Mouse (Mus musculus): Measurements from ENCODE around the gene Gm3045. TPM values are rescaled to one million over a fixed set of nuclear protein-coding genes. Genes with fewer than 3 reads are reported as not detected.

Gm3045 gene
- not detected in 2 replicates for polyA plus RNA-seq (2015; fragmentation: Nextera tagmentation; extraction: Ambion mirVana)

DNA sequence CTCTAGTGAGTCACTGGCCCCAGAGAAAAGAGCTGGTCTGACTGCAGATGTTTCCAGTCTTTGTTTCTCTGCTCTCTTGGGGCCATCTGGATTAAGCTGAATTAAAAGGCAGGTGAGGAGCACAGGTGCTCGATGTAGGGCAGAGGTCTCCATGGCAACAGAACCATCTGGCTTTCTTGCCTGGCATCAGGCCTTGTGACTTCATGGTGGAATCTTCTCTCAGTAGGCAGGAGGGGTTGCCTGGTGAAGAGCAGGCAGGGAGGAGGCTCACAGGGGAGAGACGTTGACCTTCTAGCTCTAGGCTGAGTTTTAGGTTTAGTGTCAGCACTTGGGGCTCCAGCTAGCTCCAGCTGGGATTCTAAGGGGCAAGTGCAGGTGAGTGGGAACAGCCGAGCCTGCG is at the start of gene Gm3045:
Gm3045 (plus strand) TSS at position 230 of the 400 bp plus-strand sequence.
- 59% methylated on average over 4 of the region's 4 CpGs for WGBS (ENCODE audit: insufficient replicate concordance)
- DNase-seq = no peak

DNA sequence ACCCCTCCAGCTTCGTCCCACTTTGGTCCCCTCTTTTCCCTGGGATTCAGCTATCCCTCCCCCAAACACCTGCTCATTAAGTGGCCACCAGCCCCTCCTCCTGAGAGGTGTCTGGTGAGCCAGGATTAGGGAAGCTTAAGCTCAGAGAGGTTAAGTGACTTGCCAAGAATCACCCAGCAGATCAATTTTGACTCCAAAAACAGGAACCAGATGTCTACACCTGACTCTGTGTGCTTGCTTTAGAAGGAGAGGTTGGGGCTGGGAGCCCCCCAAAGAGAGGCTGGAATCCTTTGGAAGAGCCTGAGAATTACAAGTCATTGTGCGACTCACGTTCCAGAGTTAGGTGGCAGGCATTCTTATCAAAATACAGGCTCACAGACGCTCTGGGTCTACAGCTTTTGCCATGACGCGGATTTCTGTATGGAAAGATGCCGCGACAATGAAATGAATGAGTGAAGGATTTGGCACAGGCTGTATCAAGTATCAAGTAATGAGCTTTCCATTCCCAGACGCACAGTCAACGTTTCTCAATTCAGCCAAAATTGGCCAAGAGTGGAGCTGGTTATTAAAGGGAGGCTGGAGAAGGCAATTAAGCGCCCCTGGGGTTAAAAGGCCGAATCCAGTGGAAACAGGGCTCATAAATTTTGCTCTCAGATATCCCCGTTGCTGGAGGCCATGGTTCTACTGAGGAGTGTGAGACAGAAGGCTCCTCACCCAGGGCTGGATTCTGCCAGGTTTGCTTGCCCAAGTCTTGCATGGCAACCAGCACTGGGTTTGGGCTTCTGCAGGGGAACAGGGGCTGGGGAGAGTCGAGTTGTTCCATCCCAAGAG is 45.3 kb upstream of the Gm3045 start:
- Histone ChIP-seq H3K27ac (no peak overlapping the region), H3K4me2 (no peak overlapping the region), H3K9me3 (replicated peaks) (no peaks in the 10 kb centered on the region), H3K4me3 (replicated peaks) (no peak overlapping the region), H3K27me3 (no peaks in the 10 kb centered on the region), H3K36me3 (no peaks in the 10 kb centered on the region), H3K4me1 (replicated peaks) (no peaks in the 10 kb centered on the region), H3K9ac (no peak overlapping the region)
- ATAC-seq (ENCODE audit: low read depth) (no peak), DNase-seq (no peak)
- WGBS (ENCODE audit: insufficient replicate concordance) = 60% methylated on average over 14 of the region's 14 CpGs

More for the DNA sequence above, at the start of gene Gm3045:
- H3K4me2 ChIP-seq = no peak within 1 kb of the TSS
- ATAC-seq (ENCODE audit: low read depth) = no peak
- no peaks in the 10 kb centered on the region for H3K9me3 ChIP-seq (replicated peaks)
- H3K9ac ChIP-seq = no peak within 1 kb of the TSS
- peaks cover 11% of the 10 kb centered on the region; the same call in 1 of the 2 replicates for H3K27me3 ChIP-seq
- H3K4me3 ChIP-seq (replicated peaks) = no peak within 1 kb of the TSS
- H3K4me1 ChIP-seq (replicated peaks) = no peaks in the 10 kb centered on the region
- no peaks in the 10 kb centered on the region for H3K36me3 ChIP-seq
- H3K27ac ChIP-seq = no peak within 1 kb of the TSS

DNA sequence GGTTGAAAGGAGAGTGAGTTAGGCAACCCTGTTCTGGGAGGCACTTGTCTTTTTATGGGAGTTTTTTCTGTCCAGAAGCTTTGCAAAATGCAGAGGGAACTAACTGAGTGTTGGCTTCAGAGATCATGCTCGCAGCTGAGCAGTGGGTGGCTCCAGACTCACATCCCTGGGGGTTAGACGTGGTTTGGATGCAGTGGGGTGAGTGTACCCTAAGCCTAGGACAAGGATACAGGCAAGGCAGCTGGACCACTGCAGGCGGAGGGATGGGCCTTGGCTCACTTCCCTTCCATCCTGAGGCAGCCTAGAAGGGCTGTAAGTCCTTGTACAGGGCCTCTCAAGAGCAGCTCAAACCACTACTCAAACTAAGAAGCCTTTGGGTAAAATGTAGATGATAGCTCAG is 43.0 kb upstream of the Gm3045 start:
- no peak for ATAC-seq (ENCODE audit: low read depth)
- 40% methylated on average over 3 of the region's 3 CpGs for WGBS (ENCODE audit: insufficient replicate concordance)
- no peak overlapping the region for H3K4me3 ChIP-seq (replicated peaks)
- DNase-seq = no peak
- H3K27me3 ChIP-seq = no peaks in the 10 kb centered on the region
- H3K4me1 ChIP-seq (replicated peaks) = no peaks in the 10 kb centered on the region
- no peak overlapping the region for H3K9ac ChIP-seq
- H3K36me3 ChIP-seq = no peaks in the 10 kb centered on the region
- no peaks in the 10 kb centered on the region for H3K9me3 ChIP-seq (replicated peaks)
- H3K27ac ChIP-seq = no peak overlapping the region
- H3K4me2 ChIP-seq = no peak overlapping the region

DNA sequence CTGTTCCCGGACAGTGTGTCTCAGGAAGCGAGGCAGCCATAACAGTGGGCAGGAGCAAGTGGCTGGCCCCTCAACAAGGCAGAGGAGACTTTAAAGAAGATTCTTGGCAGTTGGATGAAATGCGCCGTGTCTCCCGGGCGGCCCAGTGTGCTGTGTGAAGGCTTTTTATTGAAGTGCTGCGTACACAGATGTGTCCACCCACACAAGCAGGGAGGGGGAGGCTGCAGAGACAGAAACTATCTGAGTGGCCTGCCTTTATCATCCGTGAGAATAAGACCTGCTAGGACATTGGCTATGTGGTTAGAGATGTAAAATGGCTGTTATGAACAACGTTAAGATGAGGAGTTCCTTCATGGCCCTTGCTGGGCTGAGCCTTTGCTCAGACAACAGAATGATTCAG is 40.0 kb upstream of the Gm3045 start:
- ATAC-seq (ENCODE audit: low read depth) = no peak
- no peak overlapping the region for H3K4me2 ChIP-seq
- H3K27me3 ChIP-seq = no peaks in the 10 kb centered on the region
- WGBS (ENCODE audit: insufficient replicate concordance) = 52% methylated on average over 9 of the region's 9 CpGs
- no peak overlapping the region for H3K27ac ChIP-seq
- H3K9me3 ChIP-seq (replicated peaks) = no peaks in the 10 kb centered on the region
- no peak for DNase-seq
- H3K4me3 ChIP-seq (replicated peaks) = no peak overlapping the region
- no peaks in the 10 kb centered on the region for H3K36me3 ChIP-seq
- H3K4me1 ChIP-seq (replicated peaks) = no peaks in the 10 kb centered on the region
- H3K9ac ChIP-seq = no peak overlapping the region

DNA sequence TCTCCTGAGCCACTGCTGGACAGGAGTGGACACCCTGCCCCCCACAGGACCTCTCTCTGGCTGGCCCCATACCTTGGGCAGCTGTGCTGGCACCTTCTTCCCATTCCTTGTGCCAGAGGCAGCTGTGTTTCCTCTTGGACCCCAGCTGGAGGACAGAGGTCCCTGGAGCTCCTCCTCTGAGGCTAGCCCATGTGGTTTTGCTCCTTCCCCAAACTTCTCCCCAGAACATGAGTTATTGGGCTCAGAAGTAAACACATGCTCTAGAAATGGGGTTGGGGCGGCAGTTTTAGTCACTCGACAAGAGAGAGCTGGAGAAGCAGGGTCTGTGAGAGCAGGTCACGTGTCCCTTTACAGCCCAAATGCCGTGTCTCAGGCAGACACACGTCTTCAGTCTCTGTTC is 39.0 kb upstream of the Gm3045 start:
- WGBS (ENCODE audit: insufficient replicate concordance) = 54% methylated on average over 5 of the region's 5 CpGs
- Histone ChIP-seq H3K27me3 (no peaks in the 10 kb centered on the region), H3K36me3 (no peaks in the 10 kb centered on the region), H3K27ac (no peak overlapping the region), H3K4me3 (replicated peaks) (no peak overlapping the region), H3K9me3 (replicated peaks) (no peaks in the 10 kb centered on the region), H3K9ac (no peak overlapping the region), H3K4me2 (no peak overlapping the region), H3K4me1 (replicated peaks) (no peaks in the 10 kb centered on the region)
- DNase-seq (no peak), ATAC-seq (ENCODE audit: low read depth) (no peak)

DNA sequence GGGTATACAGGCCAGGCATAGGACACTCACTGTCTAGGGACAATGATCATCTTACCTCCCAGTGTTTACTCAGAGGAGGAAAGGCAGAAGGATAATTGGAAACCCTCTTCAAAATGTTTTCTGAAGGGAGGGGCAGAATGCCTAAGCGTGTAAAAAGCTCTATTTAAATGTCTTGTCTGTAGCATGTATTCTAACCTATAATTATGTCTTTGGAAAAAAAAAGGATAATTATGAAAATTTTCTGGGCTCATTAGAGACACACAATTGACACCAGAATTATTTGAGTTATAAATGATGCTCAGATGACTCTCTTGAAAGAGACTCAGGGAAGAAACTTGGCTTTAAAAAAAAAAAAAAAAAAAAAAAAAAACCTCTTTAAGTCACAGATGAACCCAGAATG is 38.4 kb upstream of the Gm3045 start:
- no peaks in the 10 kb centered on the region for H3K4me1 ChIP-seq (replicated peaks)

DNA sequence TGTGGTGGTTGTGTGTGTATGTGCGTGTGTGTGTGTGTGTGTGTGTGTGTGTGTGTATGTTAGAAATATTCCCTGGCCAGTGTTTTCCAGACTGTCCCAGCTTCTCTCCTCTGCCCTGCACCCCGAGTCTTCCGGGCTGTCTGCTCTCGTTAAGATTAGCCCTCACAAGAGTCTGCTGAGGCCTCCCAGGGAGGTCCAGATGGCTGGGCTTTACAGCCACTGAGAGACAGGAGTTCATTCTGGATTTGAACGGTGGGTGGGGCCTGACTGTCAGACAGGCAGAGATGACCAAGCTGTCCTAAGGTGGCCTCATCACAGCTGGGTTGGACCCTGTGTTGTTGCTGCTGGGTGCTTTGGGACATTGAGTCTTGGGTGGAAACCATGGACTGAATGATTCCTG is 28.8 kb upstream of the Gm3045 start:
- H3K27ac ChIP-seq = no peak overlapping the region
- no peak overlapping the region for H3K4me3 ChIP-seq (replicated peaks)
- no peaks in the 10 kb centered on the region for H3K9me3 ChIP-seq (replicated peaks)
- 47% methylated on average over 5 of the region's 5 CpGs for WGBS (ENCODE audit: insufficient replicate concordance)
- H3K4me2 ChIP-seq = no peak overlapping the region
- ATAC-seq (ENCODE audit: low read depth) (no peak), DNase-seq (no peak)
- no peak overlapping the region for H3K9ac ChIP-seq
- peaks cover 2% of the 10 kb centered on the region; the same call in 1 of the 2 replicates for H3K4me1 ChIP-seq (replicated peaks)
- H3K27me3 ChIP-seq = no peaks in the 10 kb centered on the region
- H3K36me3 ChIP-seq = no peaks in the 10 kb centered on the region

More for the DNA sequence above, 38.4 kb upstream of the Gm3045 start:
- H3K27ac ChIP-seq = no peak overlapping the region
- no peak overlapping the region for H3K4me2 ChIP-seq
- no peaks in the 10 kb centered on the region for H3K27me3 ChIP-seq
- no peaks in the 10 kb centered on the region for H3K36me3 ChIP-seq
- H3K9me3 ChIP-seq (replicated peaks) = no peaks in the 10 kb centered on the region
- 67% methylated on average over 1 of the region's 1 CpGs for WGBS (ENCODE audit: insufficient replicate concordance)
- DNase-seq (no peak), ATAC-seq (ENCODE audit: low read depth) (no peak)
- H3K9ac ChIP-seq = no peak overlapping the region
- H3K4me3 ChIP-seq (replicated peaks) = no peak overlapping the region

DNA sequence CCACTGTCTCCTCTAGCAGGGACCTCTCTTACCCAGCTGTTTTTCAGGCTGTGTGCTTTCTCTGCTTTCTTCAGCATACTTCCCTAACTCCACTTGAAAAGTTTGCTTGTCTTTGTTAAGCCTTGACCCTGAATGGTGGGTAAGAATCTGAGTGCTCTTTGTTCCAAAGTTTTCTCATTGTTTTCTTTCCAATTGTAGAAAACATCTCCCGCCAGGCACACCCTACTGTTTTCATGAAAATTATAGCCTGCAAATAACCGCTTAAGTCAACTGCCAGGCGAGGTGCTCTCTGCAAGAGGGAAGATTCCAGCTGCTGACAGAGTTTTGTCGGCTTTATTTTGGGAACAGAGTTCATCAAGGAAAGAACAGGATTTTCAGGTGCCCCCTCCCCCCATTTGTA is 25.2 kb upstream of the Gm3045 start:
- Histone ChIP-seq H3K4me1 (replicated peaks) (peaks cover 2% of the 10 kb centered on the region; the same call in 1 of the 2 replicates), H3K27ac (no peak overlapping the region), H3K9ac (no peak overlapping the region), H3K4me3 (replicated peaks) (no peak overlapping the region), H3K9me3 (replicated peaks) (no peaks in the 10 kb centered on the region), H3K27me3 (no peaks in the 10 kb centered on the region), H3K4me2 (no peak overlapping the region), H3K36me3 (no peaks in the 10 kb centered on the region)
- 67% methylated on average over 4 of the region's 4 CpGs for WGBS (ENCODE audit: insufficient replicate concordance)
- ATAC-seq (ENCODE audit: low read depth) = no peak
- no peak for DNase-seq

DNA sequence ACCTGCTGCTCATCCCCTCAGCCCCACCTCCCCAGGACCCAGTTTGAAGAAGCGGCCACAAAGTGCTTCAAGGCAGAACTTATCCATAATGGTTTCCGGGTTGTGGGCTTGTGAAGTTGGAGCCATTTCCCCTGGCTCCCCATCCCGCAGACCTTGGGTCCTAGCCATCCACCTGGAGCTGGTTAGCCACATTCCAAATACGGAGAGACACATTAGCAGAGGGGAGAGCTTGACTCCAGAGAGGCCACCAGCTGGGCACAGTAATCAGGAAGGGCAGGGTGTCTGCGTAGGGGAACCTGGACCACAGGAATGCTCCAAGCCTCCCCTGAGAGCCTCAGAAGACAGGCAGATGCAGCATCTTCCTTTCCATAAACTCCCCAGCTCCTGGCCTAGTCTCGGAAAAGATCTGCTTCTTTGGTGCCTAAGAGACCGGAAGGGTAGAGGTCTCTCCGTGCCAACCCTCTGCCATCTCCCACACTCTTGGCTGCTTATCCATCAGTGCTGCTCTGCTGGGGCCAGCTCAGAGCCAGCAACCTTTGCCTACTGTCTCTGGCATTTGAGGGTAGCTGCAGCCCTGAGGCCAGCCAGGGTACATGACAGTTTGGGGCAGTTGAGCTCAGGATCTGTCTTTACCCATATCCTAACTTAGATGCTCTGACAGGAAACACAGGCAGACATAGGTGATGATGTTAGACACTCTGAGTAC is 22.9 kb upstream of the Gm3045 start:
- H3K9ac ChIP-seq = no peak overlapping the region
- no peak overlapping the region for H3K27ac ChIP-seq
- no peak overlapping the region for H3K4me2 ChIP-seq
- no peak overlapping the region for H3K4me3 ChIP-seq (replicated peaks)
- no peak for DNase-seq
- no peaks in the 10 kb centered on the region for H3K27me3 ChIP-seq
- no peaks in the 10 kb centered on the region for H3K9me3 ChIP-seq (replicated peaks)
- WGBS (ENCODE audit: insufficient replicate concordance) = 57% methylated on average over 8 of the region's 8 CpGs
- H3K36me3 ChIP-seq = no peaks in the 10 kb centered on the region
- ATAC-seq (ENCODE audit: low read depth) = no peak
- 0 out of 2 replicates have a peak, but pooled peaks cover 2% of the 10 kb centered on the region for H3K4me1 ChIP-seq (replicated peaks)

DNA sequence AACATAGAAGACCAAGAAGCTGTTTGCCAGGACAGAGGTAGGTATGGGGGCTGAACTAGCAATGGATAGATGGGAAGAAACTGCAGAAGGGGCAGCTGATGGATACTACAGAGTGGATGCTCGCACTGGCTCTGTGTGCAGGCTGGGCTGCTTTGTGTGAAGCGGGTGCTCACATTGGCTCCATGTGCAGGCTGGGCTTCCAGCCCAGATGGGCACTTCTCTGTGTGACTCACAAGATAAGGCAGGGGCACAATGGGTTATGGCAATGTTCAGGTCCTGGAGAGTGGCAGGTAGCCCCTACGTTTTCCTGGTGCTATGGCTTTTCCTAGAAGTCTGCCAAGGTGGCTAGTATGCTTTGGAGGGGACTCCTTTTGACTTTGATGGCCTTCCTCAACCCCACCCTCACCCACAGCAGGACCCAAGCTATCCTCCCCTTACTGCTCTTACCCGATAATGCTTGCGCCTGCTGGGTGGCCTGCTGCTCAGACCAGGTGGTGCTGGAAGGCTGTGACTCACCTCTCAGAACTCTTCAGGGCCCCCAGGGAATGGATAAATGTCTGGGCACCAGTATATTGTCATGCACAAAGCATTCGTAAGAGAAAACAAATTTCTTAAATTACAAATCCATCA is 21.8 kb upstream of the Gm3045 start:
- Histone ChIP-seq H3K36me3 (no peaks in the 10 kb centered on the region), H3K9me3 (replicated peaks) (no peaks in the 10 kb centered on the region), H3K4me3 (replicated peaks) (no peak overlapping the region), H3K4me1 (replicated peaks) (0 out of 2 replicates have a peak, but pooled peaks cover 2% of the 10 kb centered on the region), H3K4me2 (no peak overlapping the region), H3K9ac (no peak overlapping the region), H3K27me3 (no peaks in the 10 kb centered on the region), H3K27ac (no peak overlapping the region)
- 53% methylated on average over 6 of the region's 6 CpGs for WGBS (ENCODE audit: insufficient replicate concordance)
- DNase-seq (no peak), ATAC-seq (ENCODE audit: low read depth) (no peak)

DNA sequence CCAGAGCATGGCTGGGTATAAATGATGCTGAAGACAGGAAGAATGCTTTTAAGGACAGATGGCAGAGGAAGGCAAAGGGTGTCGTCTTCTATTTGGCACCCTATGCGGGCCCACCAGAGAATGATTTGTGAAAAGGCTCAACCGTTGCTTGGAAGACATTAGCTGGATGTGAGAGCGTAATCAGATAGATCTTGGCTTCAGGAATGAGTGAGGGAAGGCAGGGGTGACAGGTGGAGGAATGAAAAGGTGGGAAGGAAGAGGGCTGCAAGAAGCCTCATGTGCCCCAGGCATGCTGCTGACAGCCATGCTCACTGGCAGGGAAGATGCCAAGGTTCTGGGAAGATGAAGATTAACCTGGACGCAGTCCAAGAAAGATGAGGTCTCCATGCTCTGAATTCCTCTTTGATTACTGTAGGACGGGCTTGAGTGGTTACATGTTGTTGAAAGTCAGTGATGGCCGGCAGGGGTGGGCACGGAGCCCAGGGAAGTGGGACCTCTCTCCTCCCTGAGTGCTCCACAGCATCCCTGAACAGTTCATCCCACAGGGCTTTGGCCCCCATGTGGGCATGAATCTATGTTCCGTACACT is 14.0 kb upstream of the Gm3045 start:
- 77% methylated on average over 9 of the region's 9 CpGs for WGBS (ENCODE audit: insufficient replicate concordance)
- Histone ChIP-seq H3K9ac (no peak overlapping the region), H3K36me3 (no peaks in the 10 kb centered on the region), H3K9me3 (replicated peaks) (no peaks in the 10 kb centered on the region), H3K4me1 (replicated peaks) (no peaks in the 10 kb centered on the region), H3K4me3 (replicated peaks) (no peak overlapping the region), H3K27ac (no peak overlapping the region), H3K27me3 (no peaks in the 10 kb centered on the region), H3K4me2 (no peak overlapping the region)
- DNase-seq (no peak), ATAC-seq (ENCODE audit: low read depth) (no peak)
